Mouse (Mus musculus) brain, embryonic 14.5 days (tissue): ENCODE data around the gene Mtfmt.

ENCODE experiments used
- CTCF ChIP-seq: fragments of 200-500 bp; IDR thresholded peaks from 2 replicates; pipeline ENCODE4 v1.5.1; 2012; ENCODE audit warnings: inconsistent platforms, mild to moderate bottlenecking, moderate library complexity, borderline replicate concordance; ENCODE audit not compliant: insufficient read depth, insufficient read length; ENCODE audit errors: extremely low read depth
- POLR2A ChIP-seq: fragments of 200-500 bp; IDR thresholded peaks from 2 replicates; pipeline ENCODE4 v1.6.1; 2012; ENCODE audit warnings: mild to moderate bottlenecking, inconsistent platforms, borderline replicate concordance; ENCODE audit not compliant: poor library complexity, insufficient read depth, insufficient read length, severe bottlenecking; ENCODE audit errors: extremely low read depth

DNA sequence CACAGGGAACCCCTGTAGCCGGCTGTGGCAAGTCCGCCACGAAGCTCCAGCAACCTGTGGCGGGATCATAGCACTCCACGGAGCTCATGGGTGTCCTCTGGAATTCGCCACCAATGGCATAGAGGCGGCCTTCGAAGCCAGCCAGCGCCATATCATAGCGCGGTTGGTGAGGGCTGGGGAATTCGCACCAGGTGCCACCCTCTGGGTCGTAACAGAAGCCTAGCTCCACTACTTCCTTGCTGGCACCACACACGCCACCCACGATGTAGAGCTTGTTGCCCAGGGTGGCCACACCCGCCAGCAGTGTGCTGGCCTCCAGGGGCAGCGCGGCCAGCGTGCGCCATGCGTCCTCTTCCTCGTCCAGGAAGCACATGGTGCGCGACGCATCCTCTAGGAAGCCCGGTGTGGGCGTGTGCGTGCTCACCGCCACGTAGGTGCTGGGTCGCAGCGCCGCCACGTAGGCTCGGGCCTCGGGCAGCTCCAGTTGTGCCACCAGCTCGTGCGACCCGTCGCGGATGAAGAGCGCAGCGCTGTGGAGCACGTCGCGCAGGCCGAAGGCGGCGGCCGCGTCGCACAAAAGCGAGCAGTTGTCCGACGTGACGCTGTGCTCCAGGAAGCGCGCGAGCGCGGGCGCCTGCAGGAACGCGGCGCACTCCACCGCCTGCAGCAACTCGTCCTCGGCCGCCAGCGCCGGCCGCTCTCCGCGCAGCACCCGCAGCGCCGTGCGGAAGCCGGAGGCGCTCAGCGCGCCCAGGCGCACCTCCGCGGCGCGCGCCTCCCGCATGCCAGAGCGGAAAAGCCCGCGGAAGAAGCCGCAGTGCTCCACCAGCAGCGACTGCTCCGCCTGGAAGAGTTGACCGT, 44.6 kb upstream of the Mtfmt start:
- TF ChIP-seq POLR2A (no peak), CTCF (no peak)
